10 mouse cellular contexts compared by ENCODE assay signal in genomic region chr5:133898025-133898598, GRCm38 (mm10).
A peak's percentile ranks its signal among the peaks of the same experiment; 100 is the strongest.
DNase-seq lines count a peak whose midpoint lies in the region; ATAC-seq lines count a peak whose summit lies in the region.
"Had no signal": no experiment of that assay in that cellular context is flagged by ENCODE, and none has a peak within 500 bp of the region (broad histone marks: within the 10 kb centered on the region; RNA-seq: fewer than 3 reads in every experiment).

No protein-coding gene starts in this region.

- intact Hi-C loops in left cerebral cortex, postnatal 14 days (cut with DNase I) = no loop called here

- no peak overlapping the region for H3K9ac ChIP-seq in forebrain, embryonic 15.5 days (replicated peaks)
- H3K9ac ChIP-seq: embryonic facial prominence, embryonic 15.5 days; limb, embryonic 13.5 days had no signal

- H3K4me2 ChIP-seq in forebrain, embryonic 15.5 days (replicated peaks) = no peak overlapping the region
- H3K4me2 ChIP-seq: embryonic facial prominence, embryonic 15.5 days; limb, embryonic 13.5 days had no signal

- H3K9me3 ChIP-seq in forebrain, embryonic 15.5 days = 0 out of 2 replicates have a peak, but pooled peaks cover 3% of the 10 kb centered on the region
- H3K9me3 ChIP-seq: embryonic facial prominence, embryonic 15.5 days; limb, embryonic 13.5 days had no signal

- 0 out of 2 replicates have a peak, but pooled peaks cover 10% of the 10 kb centered on the region for H3K4me1 ChIP-seq in forebrain, embryonic 15.5 days

- DNase-seq in cerebellum, postnatal 4 days (ENCODE audit: low spot score in 2 of 2) = no peak
- peak; percentile 30 to 42 for DNase-seq in left cerebral cortex, postnatal 14 days (ENCODE audit: low spot score in 2 of 2)
- DNase-seq in left cerebral cortex, adult 18-20 months (ENCODE audit: low spot score in 2 of 2) = no peak
- DNase-seq in ZHBTc4 (ENCODE audit: low read depth, low spot score) = peak; percentile 49
- no peak for DNase-seq in spleen, postnatal 10 days (ENCODE audit: low spot score in 2 of 2)

- H3K4me3 ChIP-seq in forebrain, embryonic 15.5 days = no peak overlapping the region
- H3K4me3 ChIP-seq: embryonic facial prominence, embryonic 15.5 days; limb, embryonic 13.5 days had no signal

- ATAC-seq in cerebellum, adult (ENCODE audit: insufficient number of reproducible peaks, low FRiP score, low TSS enrichment) = peak; percentile 80
- 0 out of 2 replicates have a peak, but pooled peaks have one; percentile 23 for ATAC-seq in forebrain, embryonic 15.5 days (replicated peaks)
- ATAC-seq in monocyte, adult 5-6 weeks (replicated peaks; ENCODE audit: insufficient number of reproducible peaks, low FRiP score, low TSS enrichment, poor library complexity, severe bottlenecking) = no peak

- 82% methylated on average over 4 of the region's 4 CpGs for WGBS in forebrain, embryonic 15.5 days

- no peaks in the 10 kb centered on the region for H3K36me3 ChIP-seq in forebrain, embryonic 15.5 days
- H3K36me3 ChIP-seq: embryonic facial prominence, embryonic 15.5 days; limb, embryonic 13.5 days had no signal

- H3K27me3 ChIP-seq in forebrain, embryonic 15.5 days = no peaks in the 10 kb centered on the region
- H3K27me3 ChIP-seq: embryonic facial prominence, embryonic 15.5 days; limb, embryonic 13.5 days had no signal

- no peak overlapping the region for H3K27ac ChIP-seq in forebrain, embryonic 15.5 days (replicated peaks)
- H3K27ac ChIP-seq: embryonic facial prominence, embryonic 15.5 days; limb, embryonic 13.5 days had no signal

Comparison
In these comparisons a context has a peak if more than half of its experiments do, and no peak if none do; other contexts are left out.
1. DNase-seq: peak in left cerebral cortex, postnatal 14 days (2 of 2) and ZHBTc4 (single experiment); none in cerebellum, postnatal 4 days (0 of 2), left cerebral cortex, adult 18-20 months (0 of 2) and spleen, postnatal 10 days (0 of 2).